Mouse (Mus musculus) heart, postnatal 36 days (tissue): ENCODE measurements around the gene Tbc1d22a. TPM values are rescaled to one million over a fixed set of nuclear protein-coding genes. Genes with fewer than 3 reads are reported as not detected.

ENCODE experiments used
- DNase-seq, 2 experiments: peaks; one replicate each; pipeline ENCODE4 v3.0.0; 2021 to 2022
- intact Hi-C: fragments of 180-260 bp; cut with DNase I; formaldehyde crosslinking; loops from one replicate; pipeline ENCODE4 v1.15.1; 2025
- total RNA-seq, 2 experiments: library from RNA; stranded (reverse); gene quantifications; 2 replicates each; pipeline ENCODE4 v1.2.3; 2021

Gene Tbc1d22a
- total RNA-seq, 2 experiments from 2014 or later: 21.7 to 28.6 TPM

DNA sequence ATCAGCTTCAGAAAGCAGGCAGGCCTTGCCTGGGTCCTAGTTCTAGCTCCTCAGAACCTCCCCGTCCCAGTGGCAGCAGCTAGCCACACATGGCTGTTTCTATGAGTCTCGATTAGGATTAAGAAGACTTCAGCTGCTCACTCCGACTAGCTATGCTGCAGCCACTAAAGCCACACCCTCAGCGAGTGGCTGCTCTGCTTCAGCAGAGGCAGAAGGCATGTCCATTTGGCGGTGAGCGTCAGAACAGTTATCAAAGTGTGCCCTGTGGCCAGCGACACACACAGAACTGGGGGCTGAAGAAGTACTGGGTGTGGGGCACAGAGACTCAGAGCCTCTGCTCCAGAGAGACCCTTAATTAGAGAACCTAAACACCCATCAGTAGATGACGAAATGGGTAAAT, 210.7 kb downstream of the Tbc1d22a start:
- intact Hi-C loops: no loop called here
- no peak for DNase-seq

DNA sequence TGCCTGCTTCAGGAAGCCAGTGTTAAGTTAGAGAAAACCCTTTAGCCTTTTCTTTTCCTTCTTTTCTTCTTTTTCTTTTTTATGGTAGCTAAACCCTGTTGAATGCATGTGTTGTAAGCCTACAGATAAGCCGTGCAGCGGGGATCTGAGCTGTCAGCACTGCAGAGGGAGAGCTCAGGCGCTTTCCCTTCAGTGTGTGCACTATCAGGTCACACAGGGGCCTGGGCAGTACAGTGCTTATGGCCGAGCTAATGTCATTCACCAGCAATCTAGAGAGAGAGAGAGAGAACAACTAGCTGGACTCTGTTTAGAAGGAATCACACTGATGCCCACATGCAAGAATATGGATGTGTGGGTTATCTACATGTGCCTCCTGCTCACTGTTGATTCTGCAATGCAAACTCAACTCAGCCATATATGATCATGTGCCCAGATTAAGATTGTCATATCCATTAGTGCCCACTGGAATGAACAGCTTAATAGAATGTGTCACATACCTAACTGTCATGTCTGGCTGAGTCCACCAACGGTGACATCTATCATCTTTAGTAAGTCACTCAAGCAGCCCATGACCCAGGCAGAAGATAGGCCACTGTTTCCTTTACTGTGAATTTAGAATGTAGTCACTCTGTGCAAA, 212.2 kb downstream of the Tbc1d22a start:
- intact Hi-C loops: no loop called here
- no peak for DNase-seq

DNA sequence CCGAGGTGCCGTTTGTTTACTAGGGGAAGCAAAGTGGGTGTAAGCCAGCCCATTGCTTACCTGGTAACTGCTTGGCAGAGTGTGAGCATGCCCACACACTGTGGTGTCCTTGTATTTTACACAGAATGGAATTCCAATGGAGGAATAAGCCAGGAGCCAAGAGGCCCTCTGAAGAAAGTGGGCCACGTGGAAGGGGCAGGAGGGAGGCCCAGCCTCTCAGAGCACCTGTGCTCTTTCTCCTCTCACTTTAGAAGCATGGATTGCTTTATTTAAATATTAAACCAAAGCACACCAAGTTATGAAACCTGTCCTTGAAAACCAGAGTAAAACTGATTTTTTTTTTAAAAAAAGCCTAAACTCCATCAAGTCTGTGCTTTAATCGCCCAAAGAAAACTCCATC, 213.2 kb downstream of the Tbc1d22a start:
- DNase-seq: no peak
- intact Hi-C loops: no loop called here

GRCm38 (mm10) chr15:86428496-86428895, 214.2 kb downstream of the Tbc1d22a start:
- DNase-seq: no peak
- intact Hi-C loops: no loop called here

GRCm38 (mm10) chr15:86429766-86430335, 215.6 kb downstream of the Tbc1d22a start:
- intact Hi-C loops: no loop called here

GRCm38 (mm10) chr15:86431539-86432080, 217.4 kb downstream of the Tbc1d22a start:
- intact Hi-C loops: no loop called here
- DNase-seq: no peak

More at GRCm38 (mm10) chr15:86429766-86430335, 215.6 kb downstream of the Tbc1d22a start:
- DNase-seq: no peak

DNA sequence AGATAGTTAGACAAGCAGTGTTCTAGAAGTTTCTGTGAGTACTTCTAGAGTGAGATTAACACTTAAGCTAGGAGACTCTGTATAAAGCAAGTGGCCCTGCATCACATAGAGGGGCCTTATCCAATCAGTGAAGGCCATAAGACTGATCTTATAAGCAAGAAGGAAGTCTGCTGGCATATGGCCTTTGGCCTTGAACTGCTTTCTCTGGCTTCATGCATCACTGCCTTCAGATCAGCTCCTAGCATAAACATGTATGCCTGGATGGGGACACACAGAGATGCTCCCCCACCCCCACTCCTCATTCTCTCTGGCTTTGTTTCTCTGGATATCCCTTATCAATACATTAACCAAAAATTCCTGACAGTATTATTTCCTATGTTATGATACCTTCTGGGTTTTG, 218.5 kb downstream of the Tbc1d22a start:
- intact Hi-C loops: no loop called here
- no peak for DNase-seq

DNA sequence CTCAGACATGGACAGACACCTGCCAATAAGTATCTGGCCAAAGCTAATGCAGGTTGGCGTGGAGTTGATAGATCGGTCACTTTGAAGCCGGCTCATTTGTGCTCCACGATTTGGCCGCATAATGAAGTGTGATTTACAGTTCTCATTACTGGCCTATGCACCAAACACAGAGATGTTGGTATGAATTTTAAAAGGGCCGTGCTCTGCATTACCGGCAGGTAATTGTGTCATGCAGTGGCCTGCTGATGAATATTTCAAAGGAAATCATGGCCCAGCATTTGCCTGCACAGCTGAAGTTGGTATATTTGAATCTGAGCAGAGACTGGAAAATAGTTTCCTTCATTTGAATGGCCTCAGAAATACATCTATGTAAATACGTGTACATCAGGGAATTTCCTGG, 219.1 kb downstream of the Tbc1d22a start:
- DNase-seq: no peak
- intact Hi-C loops: no loop called here

GRCm38 (mm10) chr15:86434241-86434640, 220.0 kb downstream of the Tbc1d22a start:
- DNase-seq: no peak
- intact Hi-C loops: no loop called here

- intact Hi-C loops: no loop called here
- DNase-seq: no peak
Observed at GRCm38 (mm10) chr15:86437346-86437745, 223.1 kb downstream of the Tbc1d22a start.

DNA sequence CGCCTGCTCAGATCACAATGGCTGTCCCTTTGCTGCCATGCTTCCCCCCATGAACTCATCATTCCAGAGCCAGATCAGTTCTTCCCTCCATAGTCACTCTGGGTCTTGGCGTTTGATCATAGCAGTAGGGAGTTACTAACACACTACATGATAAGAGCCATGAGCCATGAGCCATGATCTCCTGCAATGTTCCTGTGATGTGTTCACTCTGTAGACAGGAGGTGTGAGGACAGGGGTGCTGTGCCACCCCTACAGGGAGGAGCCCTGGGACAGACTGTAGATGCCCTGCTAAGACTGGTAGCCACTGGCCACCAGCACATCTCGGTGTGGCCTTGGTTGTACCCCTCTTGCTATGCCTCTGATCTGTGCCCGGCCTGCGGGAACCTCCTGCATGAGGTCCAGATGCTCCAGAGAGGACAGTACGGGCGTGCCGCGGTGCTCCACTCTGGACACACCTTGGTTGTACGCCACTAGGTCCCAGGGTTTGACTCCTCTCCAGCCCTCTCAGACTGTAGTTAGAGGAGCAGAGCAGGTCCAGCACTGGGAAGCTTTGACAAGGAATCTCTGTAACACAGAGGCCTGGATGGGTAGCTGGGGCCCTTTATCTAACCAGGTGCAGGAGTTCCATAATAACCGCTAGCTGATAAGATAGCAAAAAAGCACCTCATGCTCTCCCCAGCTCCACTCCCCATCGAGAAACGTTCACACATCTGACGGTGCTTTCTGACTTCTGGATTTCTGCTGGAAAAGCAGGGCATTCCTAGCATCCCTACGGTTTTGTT, 224.9 kb downstream of the Tbc1d22a start:
- intact Hi-C loops: no loop called here
- no peak for DNase-seq

- intact Hi-C loops: no loop called here
- no peak for DNase-seq
Observed at GRCm38 (mm10) chr15:86444271-86444670, 230.0 kb downstream of the Tbc1d22a start.

DNA sequence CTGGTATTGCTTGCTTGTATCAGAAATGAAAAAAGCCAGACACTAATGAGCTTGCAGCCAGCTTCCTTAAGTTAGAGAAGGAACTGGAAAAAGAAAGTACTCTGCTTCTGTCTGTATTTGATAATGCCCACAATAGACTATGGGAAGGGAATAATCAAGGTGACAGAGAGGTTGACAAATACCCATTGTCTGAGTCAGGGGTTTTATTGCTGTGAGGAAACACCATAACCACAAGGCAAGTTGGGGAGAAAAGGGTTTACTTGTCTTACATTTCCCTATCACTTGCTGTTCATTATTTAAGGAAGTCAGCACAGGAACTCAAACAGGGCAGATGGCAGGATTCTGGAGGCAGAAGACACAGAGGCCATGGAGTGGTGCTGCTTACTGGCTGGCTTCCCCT, 231.8 kb downstream of the Tbc1d22a start:
- no peak for DNase-seq
- intact Hi-C loops: no loop called here

DNA sequence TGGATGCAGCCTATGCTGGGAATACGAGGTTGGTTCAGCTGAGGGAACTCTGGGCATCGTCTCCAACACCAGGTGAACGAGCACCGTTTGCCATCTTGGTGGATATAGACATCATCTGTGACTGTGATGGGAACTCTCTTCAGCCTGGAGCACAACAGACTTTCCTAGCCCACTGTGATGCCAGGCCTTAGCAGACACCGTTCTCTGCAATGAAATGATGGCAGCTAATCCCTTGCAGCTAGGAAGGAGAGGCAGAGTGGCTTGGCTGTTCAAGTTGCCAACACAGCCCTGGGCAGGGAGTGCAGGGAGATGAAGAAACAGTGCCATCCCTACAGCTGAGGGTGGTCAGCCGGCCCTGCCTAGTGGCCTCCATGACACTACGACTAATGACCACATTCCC, 233.0 kb downstream of the Tbc1d22a start:
- intact Hi-C loops: no loop called here
- no peak for DNase-seq

DNA sequence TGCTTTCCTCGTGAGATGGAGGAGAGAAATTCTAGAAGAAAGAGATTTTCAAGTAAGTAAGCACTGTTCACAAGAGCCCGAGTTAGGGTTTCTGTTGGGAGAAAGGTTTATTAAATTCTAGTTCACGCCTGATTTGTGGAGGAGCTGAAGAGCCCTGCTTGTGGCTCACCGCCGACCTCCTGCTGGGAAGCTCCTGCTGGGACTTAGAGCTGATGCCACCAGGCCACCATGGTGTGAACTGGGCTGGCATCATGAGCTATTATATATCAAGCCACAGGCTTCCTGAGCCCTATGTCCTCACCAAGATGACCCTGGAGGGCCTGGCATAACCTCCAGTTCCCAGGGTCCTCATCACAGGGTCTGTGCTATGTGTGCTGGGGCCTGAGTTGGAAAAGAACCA, 235.0 kb downstream of the Tbc1d22a start:
- no peak for DNase-seq
- intact Hi-C loops: no loop called here

- no peak for DNase-seq
Observed at GRCm38 (mm10) chr15:86449794-86450193, 235.5 kb downstream of the Tbc1d22a start.

DNA sequence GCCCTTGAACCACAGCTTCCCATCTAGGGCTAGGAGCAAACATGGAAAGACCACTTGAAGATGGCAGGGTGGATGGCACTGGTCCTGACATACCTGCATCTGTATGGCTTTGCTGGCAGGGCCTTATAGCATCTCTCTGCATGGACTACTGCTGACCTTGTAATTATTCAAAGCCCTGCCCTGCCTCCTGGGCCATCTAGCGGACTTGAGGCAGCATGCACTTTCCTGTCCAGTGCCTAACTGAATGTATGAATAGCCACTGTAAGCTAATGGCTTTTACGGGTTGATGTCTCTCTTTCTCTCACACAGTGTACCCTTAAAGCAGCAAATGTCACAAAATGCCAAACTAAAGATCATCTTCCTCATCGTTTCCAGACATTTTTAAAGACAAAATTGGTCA, 245.2 kb downstream of the Tbc1d22a start:
- intact Hi-C loops: no loop called here
- no peak for DNase-seq

More at GRCm38 (mm10) chr15:86449794-86450193, 235.5 kb downstream of the Tbc1d22a start:
- intact Hi-C loops: no loop called here

DNA sequence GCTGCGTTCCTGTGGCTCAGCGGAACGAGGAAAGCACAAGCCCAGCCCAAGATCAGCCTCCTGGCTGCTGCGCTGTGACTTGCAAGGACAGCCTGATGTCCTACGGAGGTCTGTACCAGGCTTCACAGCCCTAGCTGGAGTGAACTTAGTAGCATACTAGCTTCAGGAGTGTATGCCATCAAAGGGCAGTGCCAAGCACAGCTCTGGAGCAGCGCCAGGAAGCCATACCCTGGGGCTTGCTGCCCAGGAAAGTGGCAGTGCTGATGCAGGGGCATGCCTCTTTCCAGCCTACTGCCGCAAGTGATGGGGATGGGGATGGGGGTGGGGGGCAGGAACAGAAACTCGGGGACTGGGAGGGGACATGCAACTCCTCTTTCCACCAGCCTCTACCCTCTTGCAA, 248.4 kb downstream of the Tbc1d22a start:
- intact Hi-C loops: no loop called here
- no peak for DNase-seq

- DNase-seq: no peak
- intact Hi-C loops: no loop called here
Observed at GRCm38 (mm10) chr15:86468082-86468481, 253.8 kb downstream of the Tbc1d22a start.

DNA sequence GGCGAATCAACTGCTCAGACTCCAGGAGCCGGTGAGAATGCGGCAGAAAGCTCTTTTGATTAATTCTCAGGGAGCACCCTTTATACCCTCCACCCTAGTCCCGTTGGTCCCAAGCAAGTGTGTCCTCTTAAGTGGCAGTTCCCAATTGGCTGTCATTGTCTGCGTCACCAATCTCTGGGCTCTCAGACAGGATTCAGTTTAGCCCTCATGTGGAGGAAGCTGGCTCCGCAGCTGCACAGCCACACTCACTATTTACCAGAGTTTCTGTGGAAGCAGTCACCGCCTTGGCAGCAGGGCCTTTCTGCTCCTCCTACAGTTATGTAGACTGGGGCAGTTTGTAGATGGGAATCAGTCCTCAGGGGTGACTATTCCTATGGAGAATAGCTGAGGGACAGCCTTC, 256.9 kb downstream of the Tbc1d22a start:
- intact Hi-C loops: no loop called here
- DNase-seq: no peak

DNA sequence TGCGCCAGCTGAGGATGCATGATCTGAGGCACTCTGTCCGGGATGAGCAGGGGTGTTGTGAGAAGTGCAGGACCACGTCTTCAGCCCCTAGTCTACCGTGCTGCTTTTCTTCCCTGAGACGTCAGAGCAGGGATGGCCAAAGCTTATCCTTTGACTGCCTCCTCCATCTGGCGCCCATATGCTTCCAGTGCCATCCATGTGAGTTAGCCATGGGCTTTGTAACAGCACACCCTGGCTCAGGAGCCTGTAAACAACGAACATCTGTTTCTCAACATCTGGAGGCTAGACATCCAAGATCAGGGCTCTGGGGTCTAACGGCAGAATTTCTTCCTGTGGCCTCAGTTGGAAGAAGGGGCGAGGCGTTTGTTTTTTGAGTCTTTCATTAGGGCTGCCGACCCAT, 259.2 kb downstream of the Tbc1d22a start:
- intact Hi-C loops: no loop called here
- no peak for DNase-seq

DNA sequence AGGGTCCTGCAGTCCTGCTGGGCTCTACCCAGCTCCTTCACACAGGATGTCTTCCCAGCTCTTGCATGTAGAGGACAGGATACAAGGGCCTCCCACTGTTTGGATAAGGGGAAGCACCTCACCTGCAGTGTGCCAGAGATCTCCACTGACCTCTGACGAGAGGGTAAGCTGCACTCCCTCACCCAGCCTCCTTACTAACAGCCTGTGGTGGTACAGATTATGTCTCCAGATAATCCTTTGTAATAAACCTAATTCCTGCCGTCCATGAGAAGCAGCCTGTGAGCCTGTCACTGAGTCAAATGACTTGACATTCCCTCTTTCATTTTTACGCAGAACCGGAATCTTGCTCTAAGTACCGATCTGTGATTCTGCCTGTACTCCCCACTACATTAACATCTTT, 260.7 kb downstream of the Tbc1d22a start:
- no peak for DNase-seq
- intact Hi-C loops: no loop called here
